Mouse (Mus musculus) forebrain, embryonic 10.5 days (tissue): Measurements from ENCODE around the gene Fzd1. TPM values are rescaled to one million over a fixed set of nuclear protein-coding genes. Genes with fewer than 3 reads are reported as not detected.

ENCODE experiments used
- DNase-seq: peaks from one replicate; pipeline ENCODE4 v3.0.0-alpha.2; 2017; ENCODE audit warnings: low spot score; ENCODE audit errors: extremely low spot score
- H3K27ac ChIP-seq: fragments of 300-500 bp; sonication (generic); 2 replicates; pipeline ENCODE4 v1.5.1; 2016; ENCODE audit warnings: mild to moderate bottlenecking
- H3K27me3 ChIP-seq: fragments of 300-500 bp; sonication (generic); 2 replicates; pipeline ENCODE4 v1.6.1; 2016; ENCODE audit warnings: mild to moderate bottlenecking; ENCODE audit not compliant: poor library complexity, severe bottlenecking
- H3K36me3 ChIP-seq: fragments of 300-500 bp; sonication (generic); replicated peaks from 2 replicates; pipeline ENCODE4 v1.6.1; 2016; ENCODE audit warnings: mild to moderate bottlenecking, moderate library complexity
- H3K4me1 ChIP-seq: fragments of 300-500 bp; sonication (generic); 2 replicates; pipeline ENCODE4 v1.6.1; 2016
- H3K4me3 ChIP-seq: fragments of 300-500 bp; sonication (generic); 2 replicates; pipeline ENCODE4 v1.5.1; 2016; ENCODE audit warnings: mild to moderate bottlenecking, moderate library complexity
- H3K9me3 ChIP-seq: fragments of 300-500 bp; sonication (generic); 2 replicates; pipeline ENCODE4 v1.6.1; 2016; ENCODE audit warnings: mild to moderate bottlenecking, moderate library complexity
- WGBS: fragments of 180-500 bp; shearing (Covaris S2); methylation state at CpG from one replicate; pipeline ENCODE4 v1.1.7; 2016; 5-methylcytosine and 5-hydroxymethylcytosine counted together
- microRNA-seq: library from miRNA; unstranded; fragments of <30 nt; microRNA quantifications from one replicate; pipeline ENCODE4, GENCODE M21; 2017
- polyA plus RNA-seq: library from polyadenylated mRNA; unstranded; fragments of >200 nt; fragmentation: Nextera tagmentation; extraction: Ambion mirVana; gene quantifications from 2 replicates; pipeline ENCODE4 v1.2.1, GENCODE M21; 2016

Gene Fzd1
- polyA plus RNA-seq, 1 experiment from 2014 or later, result 13.5 TPM

GRCm38 (mm10) chr5:4733239-4733638 lies 24.6 kb downstream of the Fzd1 start:
- no peak overlapping the region for H3K4me3 ChIP-seq
- H3K27ac ChIP-seq, result no peak overlapping the region
- DNase-seq, result no peak
- H3K36me3 ChIP-seq, result no peaks in the 10 kb centered on the region
- H3K9me3 ChIP-seq, result no peaks in the 10 kb centered on the region
- WGBS, result 76% methylated on average over 4 of the region's 4 CpGs
- no peaks in the 10 kb centered on the region for H3K27me3 ChIP-seq
- peaks cover 16% of the 10 kb centered on the region for H3K4me1 ChIP-seq

DNA sequence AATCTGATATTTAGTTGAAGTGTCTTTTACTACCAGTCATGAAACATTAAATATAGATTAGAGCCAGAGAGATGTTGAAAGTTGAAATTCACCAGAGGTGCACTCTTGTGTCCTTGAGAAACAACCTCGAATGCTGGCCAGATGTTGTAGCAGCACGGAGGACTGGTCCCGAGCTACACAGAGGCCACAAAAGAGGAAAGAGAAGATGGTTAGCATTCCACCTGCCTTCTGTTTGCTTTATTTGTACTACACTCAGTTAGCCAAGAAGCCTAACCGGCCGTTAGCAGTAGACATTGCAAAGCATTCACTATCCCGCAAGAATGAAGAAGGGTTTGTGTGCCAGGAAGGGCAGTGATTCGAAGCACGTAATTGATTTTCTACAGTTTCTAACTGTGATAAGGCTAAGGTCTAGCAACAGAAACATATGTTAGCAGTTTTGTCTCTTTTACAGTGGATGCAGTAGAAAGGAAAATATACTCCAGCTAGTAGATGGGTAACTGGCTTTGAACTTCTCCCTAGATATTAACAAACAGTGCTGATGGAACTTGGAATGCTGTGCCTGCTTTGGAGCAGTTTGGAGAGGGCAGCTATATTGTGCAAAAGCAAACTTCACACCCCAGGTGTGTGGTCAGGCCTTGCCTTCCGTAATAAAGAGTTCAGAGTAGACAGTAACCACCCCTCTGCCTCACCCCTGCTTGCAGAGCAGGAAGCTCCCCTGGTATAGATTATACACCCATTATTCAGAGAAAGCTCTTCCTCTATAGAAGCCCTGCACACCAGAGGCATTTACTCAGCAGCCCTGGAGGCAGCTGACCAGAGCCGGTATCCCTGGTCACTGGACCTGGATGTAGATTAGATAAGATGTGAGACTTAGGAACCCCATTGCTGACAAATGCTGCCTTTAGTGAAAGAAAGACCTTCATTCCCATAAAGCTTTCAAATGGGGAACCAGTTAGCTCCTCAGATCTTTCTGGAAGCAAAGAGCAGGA lies 25.3 kb downstream of the Fzd1 start:
- Histone ChIP-seq H3K9me3 (no peaks in the 10 kb centered on the region), H3K4me1 (peaks cover 16% of the 10 kb centered on the region), H3K36me3 (no peaks in the 10 kb centered on the region), H3K27me3 (no peaks in the 10 kb centered on the region), H3K27ac (no peak overlapping the region), H3K4me3 (no peak overlapping the region)
- 63% methylated on average over 10 of the region's 10 CpGs for WGBS
- no peak for DNase-seq

- no peak overlapping the region for H3K27ac ChIP-seq
- no peaks in the 10 kb centered on the region for H3K36me3 ChIP-seq
- H3K9me3 ChIP-seq, result no peaks in the 10 kb centered on the region
- 80% methylated on average over 5 of the region's 5 CpGs for WGBS
- H3K27me3 ChIP-seq, result no peaks in the 10 kb centered on the region
- H3K4me1 ChIP-seq, result peaks cover 16% of the 10 kb centered on the region
- no peak for DNase-seq
- no peak overlapping the region for H3K4me3 ChIP-seq
Measured at GRCm38 (mm10) chr5:4731743-4732215, 26.1 kb downstream of the Fzd1 start.

GRCm38 (mm10) chr5:4731064-4731463 lies 26.8 kb downstream of the Fzd1 start:
- no peak overlapping the region for H3K4me3 ChIP-seq
- H3K36me3 ChIP-seq, result no peaks in the 10 kb centered on the region
- no peaks in the 10 kb centered on the region for H3K27me3 ChIP-seq
- no peaks in the 10 kb centered on the region for H3K9me3 ChIP-seq
- no peak for DNase-seq
- peaks cover 16% of the 10 kb centered on the region for H3K4me1 ChIP-seq
- WGBS, result 87% methylated on average over 3 of the region's 3 CpGs
- H3K27ac ChIP-seq, result no peak overlapping the region

Small RNAs within 50 kb of the gene (microRNA-seq; reads per million reads assigned to microRNA genes)
- not detected for gene Gm44483
